Mouse (Mus musculus) CD4-positive, CD25-positive, alpha-beta regulatory T cell, adult 2 months (primary cell): Measurements from ENCODE around the gene Ndufa12.
A peak's percentile ranks its signal among the peaks of the same experiment; 100 is the strongest.

Experiments used
- DNase-seq: peaks from one replicate; pipeline ENCODE4 v3.0.0-alpha.2; 2012; ENCODE audit warnings: low read depth, low spot score

Gene Ndufa12

DNA sequence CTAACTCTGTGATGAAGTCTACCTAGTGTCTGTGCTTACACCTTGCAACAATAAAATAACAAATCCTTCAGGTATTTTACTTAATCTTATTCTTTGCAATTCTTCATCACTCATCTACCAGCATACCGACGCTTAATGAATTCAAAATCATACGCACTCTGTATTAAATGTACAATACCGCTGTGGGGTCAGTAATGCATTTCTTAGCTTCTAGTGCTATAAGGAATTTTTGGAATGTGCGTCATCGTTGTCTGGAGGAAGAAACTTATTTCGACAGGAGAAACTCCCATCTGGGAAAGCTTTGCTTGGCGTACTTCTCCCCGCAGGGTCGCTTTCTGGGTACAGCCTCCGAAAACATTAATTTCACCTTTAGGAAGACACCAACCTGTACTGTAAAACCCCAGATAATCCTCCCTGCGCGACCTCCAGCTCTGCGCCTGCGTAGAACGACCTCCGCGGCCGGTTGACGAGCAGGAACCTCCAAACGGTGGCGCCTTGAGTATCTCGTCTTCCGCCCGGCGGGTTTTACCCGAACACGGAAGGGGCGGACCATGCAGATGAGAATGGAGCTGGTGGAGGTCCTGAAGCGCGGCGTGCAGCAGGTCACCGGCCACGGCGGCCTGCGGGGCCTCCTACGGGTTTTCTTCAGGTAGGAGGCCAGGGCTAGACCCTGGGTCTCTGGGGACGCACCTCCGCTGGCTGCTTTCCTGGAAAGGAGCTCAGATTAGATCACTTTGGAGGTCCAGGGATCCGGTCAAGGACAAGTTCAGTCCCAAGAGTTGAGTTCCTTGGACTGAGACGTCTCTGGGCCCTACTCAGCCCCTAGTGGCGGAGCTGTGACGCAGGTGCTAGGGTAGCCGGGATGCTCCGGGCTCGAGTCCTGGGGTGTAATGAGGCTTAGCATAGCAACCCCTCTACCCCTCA, at the start of gene Ndufa12:
TSS of gene Ndufa12 (plus strand) at position 239 of the 924 bp plus-strand sequence.
- peak; percentile 96 for DNase-seq

DNA sequence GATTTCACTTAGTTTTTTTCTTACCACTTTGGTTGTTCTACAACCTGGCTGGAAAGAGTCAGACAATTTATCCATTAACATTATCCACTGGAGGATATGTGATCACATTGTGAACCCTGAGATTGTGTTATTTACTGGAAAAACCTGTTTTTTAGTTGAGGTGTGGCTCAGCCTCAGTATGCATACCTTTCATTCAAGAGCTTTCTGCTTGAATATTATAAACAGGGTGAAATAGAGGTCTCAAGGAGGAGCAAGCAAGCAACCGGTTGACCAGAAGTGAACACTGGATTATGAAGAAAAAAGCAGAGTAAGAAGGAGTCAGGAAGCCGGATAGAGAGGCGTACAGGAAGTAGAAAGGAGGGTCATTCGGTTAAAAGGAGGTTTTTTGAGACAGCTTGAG, 47.0 kb upstream of the Ndufa12 start:
- DNase-seq: no peak

DNA sequence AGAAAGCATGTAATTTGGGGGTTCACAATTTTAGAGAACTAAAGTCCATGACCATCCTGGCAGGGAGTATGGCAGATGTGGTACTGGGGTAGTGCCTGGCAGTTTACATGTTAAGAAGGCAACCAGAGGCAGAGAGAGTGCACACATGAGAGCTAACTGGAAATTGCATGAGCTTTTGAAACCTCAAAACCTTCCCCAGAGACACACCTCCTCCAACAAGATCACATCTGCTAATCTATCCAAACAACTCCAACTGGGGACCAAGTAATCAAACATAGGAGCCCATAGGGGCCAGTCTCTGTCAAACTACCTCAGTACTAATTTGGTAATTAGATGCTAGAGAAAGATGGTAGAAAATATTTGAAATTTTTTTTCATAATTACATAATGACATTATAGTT, 44.7 kb upstream of the Ndufa12 start:
- DNase-seq: no peak

DNA sequence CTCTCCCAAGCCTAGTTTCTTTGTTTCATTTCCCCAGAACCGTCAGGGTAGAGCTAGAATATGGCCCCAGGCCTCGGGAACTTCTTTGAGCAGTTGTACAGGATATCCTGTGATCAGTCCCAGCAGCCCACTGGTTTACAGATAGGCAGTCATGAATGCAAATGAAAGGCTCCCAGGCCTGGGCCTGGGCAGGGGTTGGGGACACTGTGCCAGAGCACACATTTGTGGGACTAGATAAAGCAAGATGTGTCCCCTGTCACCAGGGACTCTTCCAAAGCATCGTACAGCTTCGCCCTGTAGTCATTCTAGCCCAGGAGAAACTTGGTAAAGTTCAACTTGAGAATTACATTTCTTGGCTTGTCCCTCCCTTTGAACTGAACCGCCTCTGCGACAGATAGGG, 39.6 kb upstream of the Ndufa12 start:
- no peak for DNase-seq

DNA sequence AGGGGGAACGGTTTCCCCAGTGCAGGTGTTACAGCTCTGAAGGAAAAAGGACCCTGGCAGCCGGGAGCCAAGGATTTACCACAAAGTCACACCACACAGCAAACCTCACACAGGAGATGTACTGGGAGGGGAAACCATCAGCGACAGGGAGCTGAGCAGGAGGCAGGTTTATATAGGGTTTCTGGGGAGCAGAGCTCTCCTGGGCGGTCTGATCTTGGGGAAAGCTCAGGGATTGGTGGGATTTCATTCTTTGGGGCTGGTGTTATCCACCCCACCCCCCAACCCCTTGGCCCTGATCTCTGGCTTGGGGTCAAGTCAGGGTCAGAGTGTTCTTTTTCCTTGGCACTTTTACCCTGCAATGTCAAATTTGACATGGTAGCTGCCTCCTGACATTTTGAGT, 39.1 kb upstream of the Ndufa12 start:
- no peak for DNase-seq

DNA sequence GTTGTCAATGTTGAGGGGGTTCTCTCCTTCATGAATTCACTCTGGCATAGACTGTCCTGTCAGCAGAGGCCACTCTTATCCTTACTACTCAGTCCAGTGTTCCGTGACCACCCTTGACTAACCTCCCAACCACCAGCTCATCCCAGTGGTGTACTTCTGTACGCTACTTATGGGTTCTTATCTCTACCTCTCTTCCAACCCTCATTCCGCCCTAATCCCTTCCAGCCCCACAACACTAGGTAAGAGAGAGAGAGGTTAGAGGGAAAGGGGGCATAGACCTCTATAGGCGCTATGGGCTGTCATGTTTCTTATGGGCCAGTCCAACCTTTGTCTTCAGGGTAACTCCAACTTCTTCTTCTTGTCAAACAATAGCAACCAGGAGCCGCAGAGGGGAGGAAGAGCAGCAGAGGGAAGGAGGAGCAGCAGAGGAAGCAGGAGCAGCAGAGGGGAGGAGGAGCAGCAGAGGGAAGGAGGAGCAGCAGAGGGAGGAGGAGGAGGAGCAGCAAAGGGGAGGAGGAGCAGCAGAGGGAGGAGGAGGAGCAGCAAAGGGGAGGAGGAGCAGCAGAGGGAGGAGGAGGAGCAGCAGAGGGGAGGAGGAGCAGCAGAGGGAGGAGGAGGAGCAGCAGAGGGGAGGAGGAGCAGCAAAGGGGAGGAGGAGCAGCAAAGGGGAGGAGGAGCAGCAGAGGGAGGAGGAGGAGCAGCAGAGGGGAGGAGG, 37.3 kb upstream of the Ndufa12 start:
- no peak for DNase-seq

DNA sequence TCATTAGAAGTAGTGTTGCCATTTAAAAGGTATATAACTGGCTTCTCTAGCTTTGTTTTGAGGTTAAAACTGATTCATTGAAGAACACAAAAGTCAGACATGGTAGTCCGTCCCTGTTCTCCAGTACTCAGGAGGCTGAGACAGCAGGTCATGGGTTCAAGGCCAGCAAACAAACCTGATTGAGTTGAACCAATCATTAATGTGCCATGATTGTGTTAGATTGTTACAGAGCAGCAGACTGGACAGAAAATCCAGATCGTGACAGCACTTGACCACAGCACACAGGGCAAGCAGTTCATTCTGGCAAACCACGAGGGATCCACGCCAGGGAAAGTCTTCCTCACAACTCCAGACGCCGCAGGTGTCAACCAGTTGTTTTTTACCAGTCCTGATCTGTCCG, 36.5 kb upstream of the Ndufa12 start:
- DNase-seq: no peak

DNA sequence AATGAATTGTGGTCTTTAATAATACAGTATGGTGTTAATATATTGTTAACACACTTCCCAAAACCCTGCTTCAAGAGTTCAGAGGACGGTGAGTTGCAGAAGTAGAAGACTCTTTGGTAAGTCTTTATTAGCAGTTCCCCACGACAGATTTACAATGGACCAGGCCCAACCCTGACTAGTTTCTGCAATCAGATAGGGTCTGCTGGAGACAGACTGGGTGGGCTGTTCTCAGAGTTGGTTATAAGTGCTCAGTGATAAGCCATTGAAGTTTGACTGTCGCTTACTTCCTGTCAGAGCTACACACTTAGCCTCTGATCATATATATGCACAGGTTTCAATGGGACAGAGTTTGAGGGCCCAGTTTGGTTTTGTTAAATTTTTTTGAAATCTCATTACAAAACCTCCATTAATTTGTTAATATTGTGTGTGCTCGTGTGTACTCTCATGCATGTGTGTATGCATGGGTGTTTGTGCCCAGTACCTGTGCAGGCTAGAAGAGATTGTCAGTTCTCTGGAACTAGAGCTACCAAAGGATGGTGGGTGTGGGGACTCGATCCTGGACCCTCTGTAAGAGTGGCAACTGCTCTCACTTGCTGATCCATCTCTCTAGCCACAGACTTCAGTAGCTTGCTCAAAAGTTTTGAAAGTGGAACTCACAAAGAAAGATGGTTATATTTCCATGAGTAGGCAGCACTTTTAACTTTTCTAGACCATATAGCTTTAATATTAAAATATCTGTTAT, 34.2 kb upstream of the Ndufa12 start:
- DNase-seq: no peak

DNA sequence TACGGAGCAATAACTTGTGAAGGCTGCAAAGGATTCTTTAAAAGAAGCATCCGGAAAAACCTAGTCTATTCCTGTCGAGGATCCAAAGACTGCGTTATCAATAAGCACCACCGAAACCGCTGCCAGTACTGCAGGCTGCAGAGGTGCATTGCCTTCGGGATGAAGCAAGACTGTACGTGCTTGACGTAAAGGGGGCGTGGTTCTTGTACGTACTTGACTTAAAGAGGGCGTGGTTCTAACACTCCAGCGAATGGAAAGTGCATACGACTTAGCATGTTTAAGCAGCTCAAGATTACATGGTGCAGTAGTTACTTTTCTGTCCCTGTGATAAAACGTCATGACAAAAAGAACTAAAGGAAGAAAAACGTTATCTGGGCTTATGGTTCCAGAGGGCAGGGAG, 33.1 kb upstream of the Ndufa12 start:
- DNase-seq: no peak

DNA sequence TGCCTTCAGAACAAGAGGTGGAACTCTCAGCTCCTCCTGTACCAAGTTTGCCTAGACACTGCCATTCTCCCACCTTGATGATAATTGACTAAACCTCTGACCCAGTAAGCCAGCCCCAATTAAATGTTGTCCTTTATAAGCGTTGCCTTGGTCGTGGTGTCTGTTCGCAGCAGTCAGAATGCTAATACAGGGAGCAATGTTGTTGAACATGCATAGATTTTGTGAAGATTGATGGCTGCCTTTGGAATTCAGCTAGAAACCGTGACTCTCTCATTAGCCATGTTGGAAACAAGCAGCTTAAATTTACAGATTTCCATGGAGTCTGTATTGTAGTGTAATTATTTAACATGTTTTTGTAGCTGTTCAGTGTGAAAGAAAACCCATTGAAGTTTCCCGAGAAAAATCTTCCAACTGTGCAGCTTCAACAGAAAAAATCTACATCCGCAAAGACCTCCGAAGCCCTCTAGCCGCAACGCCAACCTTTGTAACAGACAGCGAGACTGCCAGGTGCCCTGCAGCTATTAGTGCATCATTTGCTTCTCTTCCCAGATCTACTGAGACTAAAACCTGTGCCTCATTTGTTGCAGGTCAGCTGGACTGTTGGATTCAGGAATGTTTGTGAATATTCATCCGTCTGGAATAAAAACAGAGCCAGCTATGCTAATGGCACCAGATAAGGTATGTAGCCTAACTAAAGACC, 31.3 kb upstream of the Ndufa12 start:
- no peak for DNase-seq

DNA sequence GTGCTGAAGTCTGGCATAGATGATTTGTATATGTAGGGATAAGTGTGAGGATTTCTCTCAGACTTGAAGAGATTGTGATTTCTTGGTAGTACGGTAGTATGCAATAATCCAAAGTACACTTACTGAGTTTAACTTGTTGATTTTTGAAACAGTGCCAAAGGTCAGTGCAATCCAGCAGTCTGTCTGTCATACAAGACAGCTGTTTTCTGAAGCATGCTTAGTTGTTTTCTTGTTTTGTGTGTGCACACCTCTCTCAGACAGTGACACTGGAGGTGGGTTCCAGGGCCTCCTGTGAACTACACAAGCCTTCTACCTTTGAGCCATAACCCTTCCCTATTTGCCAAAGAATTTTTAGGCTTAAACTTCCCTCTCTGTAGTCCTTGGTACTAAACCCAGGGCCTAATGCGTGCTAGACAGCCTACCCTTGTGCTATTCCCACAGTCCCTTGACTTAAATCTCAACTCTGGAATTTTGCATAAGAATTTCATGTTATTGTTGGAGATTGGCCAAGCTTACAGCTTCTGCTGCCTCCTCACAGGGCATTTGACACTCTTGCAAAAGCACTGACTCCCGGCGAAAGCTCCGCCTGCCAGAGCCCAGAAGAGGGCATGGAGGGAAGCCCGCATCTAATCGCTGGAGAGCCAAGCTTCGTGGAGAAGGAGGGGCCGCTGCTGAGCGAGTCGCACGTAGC, 26.9 kb upstream of the Ndufa12 start:
- no peak for DNase-seq

DNA sequence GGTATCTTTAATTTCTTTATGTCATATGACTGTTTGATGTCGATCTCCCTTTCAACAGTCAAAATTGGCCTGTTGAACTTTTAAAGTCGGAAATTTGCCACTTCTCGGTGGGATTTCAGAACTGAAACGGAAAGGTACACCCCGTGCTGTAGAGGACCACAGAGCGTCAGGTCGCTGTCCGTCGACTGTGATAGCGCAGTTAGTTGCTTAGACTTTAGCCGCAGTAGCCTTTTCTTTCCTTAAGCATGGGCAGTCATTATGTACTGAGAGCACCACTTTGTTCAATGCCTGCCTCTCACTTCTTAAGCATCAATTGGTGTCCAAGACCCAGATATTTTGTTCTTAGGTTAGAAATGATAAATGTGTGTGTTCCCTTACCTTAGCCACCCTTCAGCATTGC, 26.4 kb upstream of the Ndufa12 start:
- no peak for DNase-seq

DNA sequence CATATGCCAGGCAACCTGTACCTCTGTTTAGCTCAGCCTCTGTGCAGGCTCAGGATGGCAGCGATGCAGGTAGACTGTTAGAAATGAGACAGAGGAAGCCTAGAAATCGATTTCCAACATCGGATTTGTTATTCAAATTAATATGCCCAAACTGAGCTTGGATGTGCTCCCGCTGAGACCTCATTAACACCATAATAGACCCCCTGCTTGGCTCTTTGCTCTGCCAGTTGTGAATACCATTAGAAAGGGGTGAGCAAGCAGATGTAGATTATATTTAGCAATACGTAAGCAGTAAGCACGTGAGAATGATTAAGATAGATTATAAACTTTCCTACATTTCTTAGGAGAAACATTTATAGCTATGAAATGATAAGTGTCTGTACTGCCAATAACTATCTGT, 25.8 kb upstream of the Ndufa12 start:
- no peak for DNase-seq

DNA sequence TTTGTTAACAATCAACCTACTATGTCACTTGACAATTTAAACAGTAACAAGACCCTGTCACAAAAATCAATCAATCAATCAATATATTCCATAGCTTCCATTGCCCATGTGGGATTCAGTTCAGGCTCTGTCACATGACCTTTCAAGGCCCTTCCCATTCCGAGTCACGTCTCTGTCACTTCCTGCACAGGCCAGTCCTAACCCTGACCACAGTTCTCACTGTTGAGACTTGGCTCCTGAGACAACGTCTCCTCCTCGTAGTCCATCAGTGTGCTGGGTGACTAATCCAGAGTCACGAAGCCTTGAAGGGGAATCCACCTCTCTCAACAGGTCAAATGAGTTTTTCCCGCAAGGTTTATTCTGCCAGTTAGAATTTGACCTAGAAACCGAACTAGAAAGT, 23.9 kb upstream of the Ndufa12 start:
- no peak for DNase-seq

DNA sequence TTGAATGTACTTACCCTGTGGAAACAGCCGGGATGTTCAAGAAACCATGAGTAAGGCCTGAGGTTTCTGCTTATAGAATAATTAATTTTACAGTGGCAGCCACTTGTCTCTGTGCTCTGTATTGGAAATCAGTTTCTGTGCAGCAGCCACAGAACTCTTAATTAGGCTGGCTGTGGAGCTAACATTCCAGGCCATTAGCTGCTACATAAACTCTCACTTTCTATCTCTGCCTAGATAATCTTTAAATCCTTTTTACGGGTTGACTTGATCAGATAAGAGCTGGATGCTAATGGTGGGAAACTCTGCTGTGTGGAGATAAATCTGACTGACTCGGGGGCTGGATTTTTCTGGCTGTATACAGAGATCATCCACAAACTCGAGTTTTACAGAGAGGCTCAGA, 15.3 kb upstream of the Ndufa12 start:
- no peak for DNase-seq

DNA sequence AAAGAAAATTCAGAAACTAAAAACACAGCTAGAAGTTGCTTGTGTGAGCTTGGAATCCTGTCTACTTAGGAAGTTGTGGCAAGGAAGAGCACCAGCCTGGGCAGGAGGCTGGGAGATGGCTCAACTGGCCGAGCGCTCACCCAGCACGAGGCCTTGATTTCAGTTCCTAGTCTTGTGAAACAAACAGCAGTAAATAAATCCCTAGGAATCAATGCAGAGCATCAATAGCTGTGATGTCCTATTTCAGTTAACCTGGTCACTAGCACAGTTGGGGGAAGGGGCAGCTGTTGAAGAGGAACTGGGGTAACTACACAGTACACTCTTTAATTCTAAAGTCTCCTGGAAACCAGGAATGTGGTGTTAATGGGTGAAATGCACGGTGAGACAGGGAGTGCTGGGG, 6.5 kb downstream of the Ndufa12 start:
- DNase-seq: no peak

DNA sequence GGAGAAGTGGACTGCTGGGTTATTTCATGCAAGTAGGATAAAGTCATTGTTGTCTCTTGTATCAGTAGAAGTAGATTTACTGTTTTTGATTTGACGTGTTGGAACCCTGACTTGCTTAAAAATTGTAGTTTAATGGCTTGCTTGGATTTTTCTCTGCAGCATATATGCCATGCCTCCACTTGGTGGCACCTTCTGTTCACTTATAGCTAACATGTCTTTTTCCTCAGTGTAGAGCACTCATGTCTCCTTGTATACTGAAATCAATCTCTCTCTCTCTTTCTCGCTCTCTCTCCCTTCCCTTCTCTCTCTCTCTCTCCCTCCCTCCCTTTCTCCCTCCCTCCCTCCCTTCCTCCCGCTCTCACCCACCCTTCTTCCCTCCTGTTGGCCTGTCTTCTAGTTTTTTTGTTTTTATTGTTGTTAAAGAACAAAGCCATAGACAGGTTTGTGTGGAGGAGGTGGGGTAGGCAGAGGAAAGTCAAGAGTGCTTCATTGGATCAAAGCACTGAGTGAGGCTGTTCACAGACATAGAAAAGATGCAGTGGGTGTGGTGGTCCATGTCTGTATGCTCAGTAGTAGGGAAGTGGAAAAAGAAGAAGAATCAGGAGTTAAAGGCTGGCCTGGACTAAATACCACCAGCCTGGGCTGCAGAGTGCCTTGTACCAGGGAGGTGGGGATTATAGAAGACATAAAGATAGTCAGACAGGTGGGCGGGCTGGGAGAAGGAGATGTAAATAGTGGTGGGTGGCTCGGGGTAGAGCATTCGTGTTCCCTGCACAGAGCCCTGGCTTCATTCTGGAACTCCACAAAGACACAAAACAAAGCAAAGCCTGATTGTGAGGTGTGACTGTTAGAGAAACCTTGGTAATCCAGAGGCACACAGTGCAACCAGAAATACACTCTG, 12.4 kb downstream of the Ndufa12 start:
- DNase-seq: peak; percentile 16

DNA sequence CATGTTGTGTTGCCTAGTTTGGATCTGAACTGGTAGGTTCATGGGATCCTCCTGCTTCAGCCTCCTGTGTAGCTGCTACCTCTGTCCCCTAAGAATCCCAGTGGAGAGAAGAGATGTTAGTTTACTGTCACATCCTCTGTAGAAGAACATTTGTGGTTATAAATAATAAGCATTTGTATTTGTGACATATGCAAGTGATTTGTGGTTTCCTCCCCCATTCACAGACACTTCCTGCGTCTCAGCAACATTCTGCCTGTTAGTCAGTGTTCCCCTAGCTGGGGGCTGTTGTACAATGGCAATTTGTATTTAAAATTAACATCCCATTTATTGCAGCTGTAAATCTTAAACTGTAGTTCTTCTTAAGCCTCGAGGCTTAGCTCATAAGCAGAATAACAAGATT, 13.2 kb downstream of the Ndufa12 start:
- peak; percentile 37 for DNase-seq

DNA sequence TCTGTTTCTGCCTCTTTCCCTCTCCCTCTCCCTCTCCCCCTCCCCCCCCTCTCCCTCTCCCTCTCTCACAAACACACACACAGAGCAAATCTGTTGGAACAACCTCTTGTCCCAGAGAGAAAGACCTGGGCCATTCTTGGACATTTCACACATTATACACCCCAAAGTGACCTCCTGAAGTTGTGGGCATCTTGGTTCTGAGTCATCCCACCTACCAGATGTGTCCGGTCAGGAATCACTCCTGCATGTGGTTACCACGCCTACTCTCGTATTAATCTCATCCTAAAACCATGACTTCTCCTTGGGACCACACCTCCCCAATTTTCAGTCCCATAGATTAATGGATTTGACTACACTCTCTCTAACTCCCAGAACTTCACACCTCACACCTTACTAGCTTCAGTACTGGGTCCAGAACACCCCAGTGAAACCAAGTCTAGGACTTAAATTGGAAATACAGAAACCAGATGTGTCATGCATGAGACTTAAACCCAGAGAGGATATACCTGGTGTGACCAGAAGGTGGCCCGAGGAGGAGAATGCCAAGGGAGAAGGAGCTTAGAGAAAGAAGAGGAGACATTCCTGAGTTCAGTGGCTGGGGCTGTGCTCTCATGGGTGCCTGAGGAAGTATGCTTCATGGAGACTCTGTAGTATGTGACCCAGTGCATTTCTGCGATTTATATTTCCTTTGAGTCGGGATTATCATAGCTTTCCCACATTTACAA, 26.7 kb downstream of the Ndufa12 start:
- no peak for DNase-seq
